Mouse (Mus musculus) ES-Bruce4 (cell line): ENCODE data around the gene Prr15l. TPM values are rescaled to one million over a fixed set of nuclear protein-coding genes. Genes with fewer than 3 reads are reported as not detected.

Experiments used
- H3K27ac ChIP-seq: 2 replicates; pipeline ENCODE4 v1.5.1; 2012; ENCODE audit warnings: low read length, inconsistent platforms; ENCODE audit not compliant: insufficient read depth
- H3K27me3 ChIP-seq: 2 replicates; pipeline ENCODE4 v1.6.1; 2012; ENCODE audit warnings: mild to moderate bottlenecking, low read length, inconsistent platforms; ENCODE audit not compliant: control insufficient read depth, poor library complexity, insufficient read depth, severe bottlenecking
- H3K36me3 ChIP-seq: 2 replicates; pipeline ENCODE4 v1.6.1; 2012; ENCODE audit warnings: inconsistent platforms, mild to moderate bottlenecking, low read length, moderate library complexity; ENCODE audit not compliant: control insufficient read depth, poor library complexity, insufficient read depth, severe bottlenecking
- H3K4me1 ChIP-seq: one replicate; pipeline ENCODE4 v1.8.1; 2011; ENCODE audit warnings: low read length; ENCODE audit not compliant: control insufficient read depth, insufficient read depth
- H3K4me3 ChIP-seq: 2 replicates; pipeline ENCODE4 v1.5.1; 2011; ENCODE audit warnings: low read depth, mild to moderate bottlenecking, low read length
- H3K9ac ChIP-seq: 2 replicates; pipeline ENCODE4 v1.6.1; 2012; ENCODE audit warnings: low read depth, mild to moderate bottlenecking, inconsistent platforms; ENCODE audit not compliant: poor library complexity, severe bottlenecking
- H3K9me3 ChIP-seq: replicated peaks from 2 replicates; pipeline ENCODE4 v1.6.1; 2012; ENCODE audit warnings: mild to moderate bottlenecking, low read length, inconsistent platforms; ENCODE audit not compliant: control insufficient read depth, poor library complexity, insufficient read depth, severe bottlenecking
- CTCF ChIP-seq: IDR thresholded peaks from one replicate; pipeline ENCODE4 v1.8.1; 2011; ENCODE audit warnings: low read depth, low read length
- EP300 ChIP-seq: IDR thresholded peaks from 2 replicates; pipeline ENCODE4 v1.6.1; 2011; ENCODE audit warnings: low read depth, low read length; ENCODE audit not compliant: insufficient read depth
- POLR2A ChIP-seq: IDR thresholded peaks from one replicate; pipeline ENCODE4 v1.8.1; 2011; ENCODE audit warnings: low read length; ENCODE audit not compliant: insufficient read depth
- polyA plus RNA-seq: library from polyadenylated mRNA; stranded (reverse); fragments of >200 nt; gene quantifications from 2 replicates; pipeline ENCODE4 v1.2.4, GENCODE M21; 2011; ENCODE audit warnings: low read depth; ENCODE audit not compliant: missing spikeins, insufficient read depth, insufficient read length

Gene Prr15l
- polyA plus RNA-seq, 1 experiment = 10.9 TPM

GRCm38 (mm10) chr11:96967544-96968269 is 39.8 kb downstream of the Prr15l start:
- Histone ChIP-seq H3K4me1 (peaks cover 6% of the 10 kb centered on the region), H3K4me3 (no peak overlapping the region), H3K36me3 (no peaks in the 10 kb centered on the region), H3K27me3 (no peaks in the 10 kb centered on the region), H3K27ac (no peak overlapping the region), H3K9me3 (no peaks in the 10 kb centered on the region), H3K9ac (no peak overlapping the region)
- TF ChIP-seq EP300 (no peak), POLR2A (no peak), CTCF (no peak)

GRCm38 (mm10) chr11:96968476-96968875 is 40.6 kb downstream of the Prr15l start:
- H3K9me3 ChIP-seq = no peaks in the 10 kb centered on the region
- no peaks in the 10 kb centered on the region for H3K36me3 ChIP-seq
- no peaks in the 10 kb centered on the region for H3K27me3 ChIP-seq
- H3K27ac ChIP-seq = no peak overlapping the region
- H3K4me3 ChIP-seq = no peak overlapping the region
- TF ChIP-seq EP300 (no peak), CTCF (no peak), POLR2A (no peak)
- peaks cover 6% of the 10 kb centered on the region for H3K4me1 ChIP-seq
- 0 out of 2 replicates have a peak overlapping the region, but pooled peaks have one; percentile 0 for H3K9ac ChIP-seq

- Histone ChIP-seq H3K36me3 (no peaks in the 10 kb centered on the region), H3K27me3 (no peaks in the 10 kb centered on the region), H3K4me3 (no peak overlapping the region), H3K9ac (no peak overlapping the region), H3K4me1 (peaks cover 6% of the 10 kb centered on the region), H3K27ac (no peak overlapping the region), H3K9me3 (no peaks in the 10 kb centered on the region)
- no peak for TF ChIP-seq EP300
- no peak for TF ChIP-seq CTCF
- no peak for TF ChIP-seq POLR2A
These were observed 41.4 kb downstream of the Prr15l start for GRCm38 (mm10) chr11:96969280-96969722.

- no peaks in the 10 kb centered on the region for H3K36me3 ChIP-seq
- peaks cover 6% of the 10 kb centered on the region for H3K4me1 ChIP-seq
- no peak overlapping the region for H3K9ac ChIP-seq
- no peaks in the 10 kb centered on the region for H3K9me3 ChIP-seq
- no peak for TF ChIP-seq CTCF
- no peak for TF ChIP-seq POLR2A
- TF ChIP-seq EP300 = no peak
- no peak overlapping the region for H3K27ac ChIP-seq
- no peak overlapping the region for H3K4me3 ChIP-seq
- H3K27me3 ChIP-seq = no peaks in the 10 kb centered on the region
These were observed 41.8 kb downstream of the Prr15l start for GRCm38 (mm10) chr11:96969746-96970145.

GRCm38 (mm10) chr11:96970341-96970740 is 42.4 kb downstream of the Prr15l start:
- Histone ChIP-seq H3K4me1 (peaks cover 6% of the 10 kb centered on the region), H3K27ac (no peak overlapping the region), H3K27me3 (no peaks in the 10 kb centered on the region), H3K4me3 (no peak overlapping the region), H3K9me3 (no peaks in the 10 kb centered on the region), H3K36me3 (no peaks in the 10 kb centered on the region), H3K9ac (no peak overlapping the region)
- TF ChIP-seq CTCF = no peak
- TF ChIP-seq EP300 = no peak
- TF ChIP-seq POLR2A = no peak

- Histone ChIP-seq H3K27ac (no peak overlapping the region), H3K9ac (no peak overlapping the region), H3K4me3 (no peak overlapping the region)
These were observed 45.0 kb downstream of the Prr15l start for GRCm38 (mm10) chr11:96972906-96973305.

More at GRCm38 (mm10) chr11:96972906-96973305, 45.0 kb downstream of the Prr15l start:
- peaks cover 6% of the 10 kb centered on the region for H3K4me1 ChIP-seq
- no peaks in the 10 kb centered on the region for H3K9me3 ChIP-seq
- H3K36me3 ChIP-seq = no peaks in the 10 kb centered on the region
- no peak for TF ChIP-seq CTCF
- no peak for TF ChIP-seq EP300
- no peak for TF ChIP-seq POLR2A
- no peaks in the 10 kb centered on the region for H3K27me3 ChIP-seq
